Mouse (Mus musculus) gastrocnemius, adult 18-20 months (tissue): Measurements from ENCODE around the gene Cxcl15. TPM values are rescaled to one million over a fixed set of nuclear protein-coding genes. Genes with fewer than 3 reads are reported as not detected.

ENCODE experiments used
- DNase-seq: peaks from one replicate; pipeline ENCODE4 v3.0.0; 2021; ENCODE audit warnings: low spot score
- long read RNA-seq, 2 experiments: library from polyadenylated mRNA; stranded (forward); transcript quantifications; one replicate each; pipeline ENCODE4 v2.0.0; 2021
- total RNA-seq, 2 experiments: library from RNA; stranded (reverse); gene quantifications; 2 replicates each; pipeline ENCODE4 v1.2.3; 2021

Cxcl15 gene
- not detected for total RNA-seq
- long read RNA-seq, experiment 1 = 0 reads
- long read RNA-seq, experiment 2 = 0 reads

DNA sequence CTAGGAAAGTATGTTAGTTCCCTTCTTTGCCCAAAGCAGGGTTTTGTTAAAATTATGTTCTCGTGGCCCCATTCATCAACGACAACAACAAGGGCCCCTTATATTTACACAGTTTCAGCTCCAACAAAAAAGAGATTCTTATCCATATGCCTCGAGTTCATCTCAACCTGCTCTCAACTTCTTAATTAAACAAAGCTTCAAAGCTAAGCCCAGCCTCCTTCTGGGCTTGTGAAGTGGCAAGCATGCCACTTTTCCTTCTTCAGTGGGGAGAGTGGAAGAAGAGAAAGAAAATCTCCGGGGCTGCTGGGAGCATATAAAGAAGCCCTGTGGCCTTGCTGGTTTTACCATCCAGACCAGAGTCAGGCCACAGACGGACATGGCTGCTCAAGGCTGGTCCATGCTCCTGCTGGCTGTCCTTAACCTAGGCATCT lies at the start of gene Cxcl15:
Cxcl15 (plus strand) TSS at position 340 of the 431 bp plus-strand sequence.
- DNase-seq = no peak

DNA sequence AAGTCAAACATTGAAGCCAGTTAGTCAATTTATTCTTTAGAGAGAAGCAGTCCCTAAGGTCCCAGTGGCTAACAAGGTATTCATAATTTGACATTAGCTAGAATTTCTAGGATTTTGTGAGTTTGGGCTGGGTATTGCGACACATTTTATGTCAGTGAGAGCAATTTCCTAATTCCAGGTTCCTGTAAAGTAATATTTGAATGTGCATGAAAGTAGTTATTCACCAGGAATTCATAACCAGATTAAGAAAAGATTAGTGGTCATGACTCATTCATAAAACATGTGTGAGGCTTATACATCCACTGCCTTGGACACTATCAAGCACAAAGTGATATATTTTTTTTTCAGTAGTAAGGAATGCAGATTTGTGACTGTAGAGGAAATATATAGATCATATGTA lies 40.4 kb upstream of the Cxcl15 start:
- DNase-seq = no peak

DNA sequence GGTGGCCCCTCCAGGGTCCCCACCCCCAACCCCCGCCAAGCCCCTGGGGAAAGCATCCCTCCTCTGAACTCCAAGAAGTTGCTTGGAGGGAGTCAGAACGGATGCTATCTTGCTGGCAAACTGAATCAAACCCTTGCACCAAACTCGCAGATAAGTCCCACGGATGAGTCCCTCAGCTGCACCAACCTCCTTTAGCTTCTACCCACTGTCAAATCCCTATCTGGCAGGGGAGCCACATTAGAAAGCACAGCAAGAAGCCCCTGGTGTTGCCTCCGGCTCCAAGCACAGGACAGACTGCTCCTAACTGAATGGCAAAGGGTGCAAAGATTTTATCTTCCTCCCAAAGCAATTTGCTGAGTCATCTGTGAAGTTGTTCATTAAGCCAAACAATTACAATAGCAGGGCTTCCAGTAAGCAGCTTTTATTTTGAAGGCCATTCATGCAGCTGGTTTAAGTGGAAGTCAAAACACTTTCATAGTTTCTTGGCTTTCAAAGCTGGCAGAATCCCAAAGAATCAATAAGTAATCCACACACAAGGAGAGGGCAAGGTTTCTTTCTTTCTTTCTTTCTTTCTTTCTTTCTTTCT lies 36.2 kb upstream of the Cxcl15 start:
- DNase-seq = peak; percentile 36

DNA sequence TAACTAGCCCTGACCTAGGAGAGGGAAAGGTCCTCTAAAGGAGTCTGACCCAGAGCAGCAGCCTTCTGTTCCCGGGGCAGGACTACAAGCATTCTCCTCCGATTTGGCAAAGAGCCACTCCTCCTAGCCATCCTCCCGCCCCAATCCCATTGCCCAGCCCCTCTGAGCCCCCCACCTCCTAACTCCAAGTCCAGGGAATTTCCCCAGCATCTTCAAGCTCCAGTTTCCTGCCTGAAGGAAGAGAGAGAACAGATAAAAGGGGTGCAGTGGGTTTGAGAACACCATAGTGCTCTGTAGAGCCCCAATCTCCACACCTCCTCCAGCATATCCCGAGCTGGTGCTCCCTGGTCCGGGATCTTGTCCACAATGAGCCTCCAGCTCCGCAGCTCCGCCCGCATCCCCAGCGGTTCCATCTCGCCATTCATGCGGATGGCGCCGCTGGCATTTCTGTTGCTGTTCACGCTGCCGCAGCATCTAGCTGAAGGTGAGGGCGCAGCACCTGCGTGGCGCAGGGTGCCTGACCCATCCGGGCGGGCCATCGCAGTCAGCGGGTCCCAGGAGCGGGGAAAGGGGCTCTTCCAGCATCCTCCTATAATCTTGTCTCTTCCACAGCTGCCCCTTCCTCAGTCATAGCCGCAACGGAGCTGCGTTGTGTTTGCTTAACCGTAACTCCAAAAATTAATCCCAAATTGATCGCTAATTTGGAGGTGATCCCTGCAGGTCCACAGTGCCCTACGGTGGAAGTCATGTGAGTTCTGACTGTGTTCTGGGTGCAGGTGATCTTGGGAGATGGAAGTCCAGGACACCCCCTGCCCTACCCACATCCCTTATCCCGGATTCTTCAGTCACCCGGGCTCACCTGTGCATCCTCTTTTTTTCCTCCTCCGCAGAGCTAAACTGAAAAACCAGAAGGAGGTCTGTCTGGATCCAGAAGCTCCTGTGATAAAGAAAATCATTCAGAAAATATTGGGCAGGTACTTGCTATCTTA lies 35.0 kb upstream of the Cxcl15 start, which contains the start of gene Cxcl5:
Cxcl5 (plus strand) TSS at position 284 of the 989 bp plus-strand sequence.
- DNase-seq = peak; percentile 15

DNA sequence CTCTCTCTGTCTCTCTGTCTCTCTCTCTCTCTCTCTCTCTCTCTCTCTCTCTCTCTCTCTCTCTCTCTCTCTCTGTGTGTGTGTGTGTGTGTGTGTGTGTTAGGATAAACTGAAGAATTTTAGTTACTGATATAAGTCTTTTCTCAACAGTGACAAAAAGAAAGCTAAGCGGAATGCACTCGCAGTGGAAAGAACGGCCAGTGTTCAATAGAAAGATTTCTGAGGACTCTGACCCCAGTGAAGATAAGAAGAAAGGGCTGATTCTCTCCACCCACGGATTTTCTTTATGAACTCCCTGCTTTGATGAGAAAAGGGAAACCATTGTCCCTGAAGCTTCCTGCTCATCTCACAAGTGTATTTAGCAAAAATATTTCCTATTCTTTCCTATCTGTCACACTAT lies 34.0 kb upstream of the Cxcl15 start:
- no peak for DNase-seq

DNA sequence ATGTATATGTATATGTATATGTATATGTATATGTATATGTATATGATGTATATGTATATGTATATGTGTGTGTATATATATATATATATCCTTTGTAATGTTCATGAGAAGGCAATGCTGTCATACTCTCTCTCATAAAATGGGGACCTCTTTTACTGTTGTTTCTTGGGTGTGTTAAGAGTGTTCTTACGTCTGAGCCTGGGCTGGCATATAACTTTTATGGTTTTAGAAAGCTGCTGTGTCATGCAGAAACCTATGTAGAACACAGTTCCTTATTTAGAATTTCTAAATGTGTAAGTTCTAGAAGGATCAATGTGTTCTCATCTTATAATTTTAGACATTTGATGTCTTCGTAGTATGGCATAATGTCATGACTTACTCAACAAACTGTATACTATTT lies 33.5 kb upstream of the Cxcl15 start:
- DNase-seq = no peak

DNA sequence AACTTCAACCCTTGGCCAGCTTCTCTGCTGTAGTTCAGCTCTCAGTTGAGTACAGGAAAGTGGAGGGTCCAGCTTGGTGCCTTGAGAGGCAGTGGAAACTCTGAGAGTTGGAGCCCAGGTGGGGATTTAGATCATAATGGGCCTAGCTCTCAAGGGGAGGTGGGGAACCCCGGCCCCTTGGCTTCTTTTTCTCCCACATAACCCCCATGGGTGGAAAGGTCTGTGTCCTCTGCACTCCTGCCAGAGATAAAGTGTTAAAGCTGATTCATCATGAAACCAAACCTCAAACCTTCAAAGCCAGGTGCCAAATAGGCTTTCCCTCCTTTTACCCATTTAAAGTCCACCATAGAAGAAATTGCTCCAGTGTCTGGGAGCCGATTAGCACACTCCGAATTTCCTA lies 32.5 kb upstream of the Cxcl15 start:
- DNase-seq = no peak

DNA sequence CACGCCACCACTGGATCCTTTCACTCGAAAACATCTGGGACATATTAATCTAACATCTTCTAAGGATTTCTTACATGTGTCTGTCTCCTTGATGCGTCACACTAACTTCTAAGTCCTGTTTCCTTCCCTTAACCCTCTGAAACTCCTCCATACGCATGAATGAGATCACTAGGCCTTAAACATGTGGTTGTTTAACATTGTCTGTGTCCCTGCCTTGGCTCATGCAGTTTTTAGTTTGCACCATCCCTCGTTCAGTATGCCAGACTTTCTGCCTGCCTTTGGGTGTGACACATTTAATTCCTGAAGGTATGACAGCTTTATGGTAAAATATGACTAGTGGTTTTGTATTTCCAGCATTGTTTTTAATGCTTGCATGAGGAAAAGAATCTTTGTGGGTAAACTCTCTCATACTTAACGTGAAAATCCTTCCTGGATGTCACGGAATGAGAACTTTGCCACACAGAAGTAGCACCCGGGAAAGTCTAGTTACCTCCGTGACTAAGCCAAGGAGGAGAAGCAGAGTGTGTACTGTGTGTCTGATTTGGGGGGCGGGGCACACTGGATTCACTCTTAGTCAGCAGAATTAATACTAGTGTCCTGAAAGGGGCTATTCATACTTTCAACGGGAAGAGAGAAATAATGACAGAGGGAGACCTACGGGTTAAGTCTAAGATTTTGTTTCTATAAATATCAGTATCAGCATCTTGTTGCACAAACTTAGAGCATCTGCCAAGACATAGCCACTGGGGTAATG lies 30.2 kb upstream of the Cxcl15 start:
- DNase-seq = no peak

DNA sequence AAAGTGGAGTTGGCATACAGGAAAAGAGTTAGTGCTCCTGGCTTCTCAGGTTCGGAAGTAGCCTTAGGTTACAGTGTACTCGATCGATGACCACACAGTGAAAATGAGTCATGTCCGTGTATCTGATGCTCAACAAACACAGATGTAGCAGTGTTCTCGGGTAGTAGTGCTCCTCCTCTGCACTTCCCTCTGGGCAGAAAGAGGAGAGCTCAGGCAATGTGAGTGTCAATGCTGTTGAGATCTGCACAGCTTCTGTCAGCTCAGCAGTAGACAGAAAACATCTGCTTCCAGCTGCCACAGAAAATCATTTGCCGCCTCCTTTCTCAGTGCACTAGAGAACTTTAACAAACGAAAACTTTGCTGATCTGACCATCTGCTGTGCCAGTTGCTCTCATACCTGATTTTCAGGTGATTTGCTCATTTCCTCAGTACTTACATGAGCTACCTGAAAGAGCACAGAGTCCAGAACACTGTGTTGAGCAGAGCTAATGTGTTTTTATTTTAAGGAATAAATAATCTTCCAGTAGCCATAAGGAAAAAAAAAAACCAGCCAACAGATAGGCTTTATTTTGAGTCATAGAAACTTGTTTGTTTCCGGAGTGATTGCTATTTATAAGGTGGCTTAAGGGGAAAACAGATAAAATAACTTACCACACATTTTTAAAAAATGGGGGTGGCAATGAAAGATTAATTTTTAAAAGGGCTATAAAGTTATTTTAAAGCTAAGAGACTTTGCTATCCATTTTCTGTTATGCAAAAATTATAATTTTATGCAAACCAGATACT lies 28.3 kb upstream of the Cxcl15 start:
- no peak for DNase-seq

DNA sequence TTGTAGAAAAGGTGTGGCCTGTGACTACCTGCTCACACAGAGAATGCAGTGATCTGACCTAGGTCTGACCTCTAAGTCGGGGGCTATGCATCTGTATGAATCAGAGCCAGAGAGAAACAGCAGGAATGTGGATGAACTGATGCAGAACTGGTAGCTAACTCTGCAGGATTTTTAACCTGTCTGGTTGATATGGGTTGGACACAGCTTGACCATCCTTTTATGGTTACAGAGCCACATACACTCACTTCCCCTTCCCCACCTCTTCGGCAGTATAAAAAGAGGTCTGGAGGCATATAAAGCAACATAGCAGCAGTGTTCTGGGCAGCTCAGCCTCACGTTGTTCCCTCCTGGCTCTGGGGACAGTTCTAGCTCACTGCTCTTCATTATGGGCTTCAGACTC lies 26.1 kb upstream of the Cxcl15 start, which contains the start of gene Ppbp:
Ppbp (plus strand) TSS at position 301 of the 400 bp plus-strand sequence.
- no peak for DNase-seq

DNA sequence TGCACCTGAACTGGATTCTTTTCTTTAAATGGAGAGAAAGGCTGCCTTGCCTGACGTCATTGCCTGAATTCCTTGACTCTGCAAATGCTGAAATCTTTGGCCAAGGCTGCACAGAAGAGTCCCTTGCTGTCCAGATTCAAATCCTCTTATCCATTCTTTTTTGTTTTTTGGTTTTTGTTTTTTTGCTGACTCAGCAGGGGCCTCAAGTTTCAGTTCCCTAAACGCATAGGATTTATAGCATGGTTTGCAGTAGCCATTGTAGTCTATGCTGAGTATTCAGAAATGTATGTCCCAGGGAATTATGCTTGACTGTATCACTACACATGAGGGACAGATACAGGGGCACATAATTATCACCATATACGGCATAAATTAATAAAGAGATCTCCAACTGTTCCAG lies 23.0 kb upstream of the Cxcl15 start:
- no peak for DNase-seq

DNA sequence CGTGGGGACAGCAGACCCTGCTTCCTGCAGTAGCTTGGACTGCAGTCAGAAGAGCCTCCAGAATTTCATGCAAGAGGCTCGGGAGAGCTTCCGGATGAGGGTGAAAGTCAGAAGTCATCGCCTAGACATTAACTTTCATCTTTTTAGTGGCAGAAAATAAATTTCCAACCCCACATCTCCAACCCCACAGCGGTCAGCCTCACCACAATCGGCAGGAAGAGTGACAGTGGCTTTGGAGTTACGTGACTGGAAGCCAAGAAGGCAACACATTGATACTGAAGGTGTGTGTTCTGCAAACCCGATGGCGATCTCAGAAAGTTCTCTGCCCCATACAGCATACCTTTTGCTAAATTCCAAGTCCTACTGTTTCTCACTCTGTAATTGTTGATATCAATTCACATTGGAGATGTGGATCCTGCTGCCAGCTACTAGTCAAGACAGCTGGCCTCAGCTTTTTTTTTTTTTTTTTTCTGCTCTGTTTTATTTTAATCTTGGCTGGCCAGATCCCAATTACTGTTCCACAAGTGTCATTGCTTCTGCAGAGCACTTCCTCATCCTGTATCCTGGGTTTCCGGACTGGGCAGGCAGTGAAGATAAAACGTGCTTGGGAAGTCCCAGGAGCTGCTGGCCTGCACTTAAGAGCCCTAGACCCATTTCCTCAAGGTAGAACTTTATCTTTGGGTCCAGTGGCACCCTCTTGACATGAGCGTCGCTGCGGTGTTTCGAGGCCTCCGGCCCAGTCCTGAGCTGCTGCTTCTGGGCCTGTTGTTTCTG lies 22.3 kb upstream of the Cxcl15 start, which contains the start of gene Pf4:
Pf4 (plus strand) TSS at position 556 of the 774 bp plus-strand sequence.
- DNase-seq = no peak

DNA sequence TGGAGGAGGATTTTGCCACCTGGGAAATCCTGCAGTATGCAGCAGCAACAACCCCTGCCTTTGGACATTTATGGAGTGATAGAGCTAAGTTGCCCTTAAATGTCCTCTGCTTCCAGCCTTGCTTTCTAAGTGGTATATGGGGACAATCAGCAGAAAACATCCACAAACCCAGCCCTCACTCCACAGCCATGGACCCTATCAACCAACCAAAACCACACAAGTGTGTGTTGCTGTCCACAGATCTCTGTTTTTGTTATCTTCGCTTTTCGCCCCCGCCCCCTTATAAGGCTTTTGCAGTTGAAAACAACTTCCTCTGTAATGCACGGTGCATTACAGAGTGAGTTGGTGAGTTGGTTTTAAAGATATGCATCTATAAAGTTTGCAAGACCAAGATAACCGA lies 18.8 kb upstream of the Cxcl15 start:
- DNase-seq = no peak

DNA sequence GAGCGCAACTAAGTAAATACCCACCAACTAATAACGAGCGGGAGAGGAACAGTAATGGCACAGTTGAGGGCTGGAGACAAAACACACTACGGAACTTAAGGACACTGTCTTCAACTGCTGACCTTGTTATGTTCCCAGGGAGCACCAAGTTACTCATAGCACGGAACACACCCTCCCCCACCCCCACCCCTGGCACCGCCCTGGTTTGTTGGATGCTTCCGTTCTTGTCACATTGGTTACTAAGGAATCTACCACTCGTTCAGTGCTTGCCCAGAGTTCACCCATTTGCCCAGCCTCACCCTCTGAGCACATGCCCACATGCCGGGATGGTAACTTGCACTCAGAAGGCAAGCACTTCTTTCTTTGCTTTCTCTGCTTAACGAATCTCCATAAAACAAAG lies 16.7 kb upstream of the Cxcl15 start:
- DNase-seq = no peak

DNA sequence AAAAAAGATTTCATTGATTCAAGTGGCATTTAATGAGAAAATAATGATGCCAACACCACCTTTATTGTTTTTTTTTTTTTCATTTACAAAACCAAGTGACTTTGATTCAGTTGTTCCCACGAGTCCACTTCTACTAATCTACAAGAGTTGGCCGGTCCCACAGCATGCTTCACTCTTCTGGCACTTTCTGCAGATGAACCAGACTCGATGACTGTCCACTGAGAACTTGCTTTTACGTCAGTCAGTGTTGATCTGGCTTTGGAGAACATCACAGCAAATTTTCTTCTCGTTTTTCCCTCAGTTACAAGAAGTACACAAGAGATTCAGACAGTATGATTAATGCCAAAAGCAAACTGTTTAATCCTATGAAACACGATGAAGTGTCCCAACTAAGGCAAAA lies 15.5 kb upstream of the Cxcl15 start:
- peak; percentile 37 for DNase-seq

DNA sequence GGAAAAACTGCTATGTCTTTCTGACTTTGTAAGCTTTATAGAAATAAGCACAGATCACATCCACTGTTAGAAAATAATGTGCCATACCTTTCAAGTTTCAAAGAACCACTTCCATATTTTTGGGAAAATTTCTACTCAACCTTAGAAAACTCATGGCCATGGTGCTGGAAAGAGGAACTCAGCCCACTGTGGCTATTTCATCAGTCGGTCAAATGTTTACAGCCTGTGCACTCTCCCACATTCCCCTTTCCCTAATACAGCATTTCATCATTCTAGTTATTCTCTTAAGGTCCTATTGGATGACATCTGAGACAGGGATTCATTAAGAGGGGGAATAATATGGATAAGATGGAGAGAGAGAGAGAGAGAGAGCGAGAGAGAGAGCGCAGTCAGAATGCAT lies 10.6 kb upstream of the Cxcl15 start:
- DNase-seq = no peak

DNA sequence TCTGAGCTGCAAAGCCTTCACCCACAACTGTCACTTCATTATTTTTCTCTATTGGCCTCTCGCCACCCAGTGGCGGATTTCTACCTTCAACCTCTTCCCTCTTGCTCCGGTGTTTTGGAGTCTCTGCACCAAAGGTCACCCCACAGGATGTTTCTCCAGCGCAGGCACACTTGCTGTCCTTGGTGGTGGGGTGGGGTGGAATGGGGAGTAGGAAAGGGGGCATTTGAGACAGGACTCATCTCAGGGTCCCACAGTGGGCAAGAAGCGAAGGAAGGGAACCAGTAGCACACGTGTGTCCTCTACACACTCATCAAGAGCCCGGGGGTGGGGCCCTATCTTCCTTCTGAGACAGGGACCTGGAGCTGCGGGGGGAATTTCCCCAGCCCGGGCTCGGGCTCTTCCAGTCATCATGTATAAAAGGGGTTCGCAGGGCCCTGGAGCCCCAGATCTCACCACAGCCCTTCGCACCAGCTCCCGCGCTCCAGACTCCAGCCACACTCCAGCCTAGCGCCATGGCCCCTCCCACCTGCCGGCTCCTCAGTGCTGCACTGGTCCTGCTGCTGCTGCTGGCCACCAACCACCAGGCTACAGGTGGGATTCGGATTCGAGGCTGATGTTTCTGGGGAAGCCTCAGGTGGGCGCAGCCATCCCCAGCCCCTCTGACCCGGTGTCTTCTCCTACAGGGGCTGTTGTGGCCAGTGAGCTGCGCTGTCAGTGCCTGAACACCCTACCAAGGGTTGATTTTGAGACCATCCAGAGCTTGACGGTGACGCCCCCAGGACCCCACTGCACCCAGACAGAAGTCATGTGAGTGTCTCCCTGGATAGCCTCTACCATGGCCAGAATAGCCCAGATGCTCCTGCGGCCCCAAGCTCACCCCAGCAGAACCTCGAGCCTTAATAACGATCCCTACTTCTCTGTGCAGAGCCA lies 8.4 kb upstream of the Cxcl15 start, which contains the start of gene Cxcl3:
Cxcl3 (plus strand) TSS at position 445 of the 930 bp plus-strand sequence.
- no peak for DNase-seq

DNA sequence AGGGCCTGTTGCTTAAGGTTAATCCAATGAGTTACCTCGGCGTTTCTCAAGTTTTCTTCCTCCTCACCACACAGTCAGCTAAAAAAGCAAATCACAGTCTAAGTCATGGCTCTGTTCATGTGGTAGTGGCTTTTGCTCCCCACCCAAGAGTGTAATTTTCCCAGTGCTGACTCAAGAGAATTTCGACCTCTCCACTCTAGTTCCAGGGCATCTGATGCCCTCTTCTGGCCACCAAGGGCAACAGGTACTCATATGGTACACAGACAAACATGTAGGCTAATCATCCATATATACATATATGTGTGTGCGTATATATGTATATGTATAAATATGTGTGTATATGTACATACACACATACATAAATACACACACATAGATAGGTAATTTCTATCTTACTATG lies 6.2 kb upstream of the Cxcl15 start:
- DNase-seq = no peak
